Mouse (Mus musculus): ENCODE data around the gene Mettl7b. TPM values are rescaled to one million over a fixed set of nuclear protein-coding genes. Genes with fewer than 3 reads are reported as not detected.

The Mettl7b gene
- polyA plus RNA-seq, 1 experiment from 2014 or later: not detected

- Histone ChIP-seq H3K9ac (replicated peaks; ENCODE audit: low read depth, low read length) (peak within 1 kb of the TSS; percentile 71), H3K4me1 (replicated peaks; ENCODE audit: control insufficient read depth, insufficient read depth, low read length) (peaks cover 22% of the 10 kb centered on the region), H3K36me3 (ENCODE audit: control insufficient read depth, insufficient read depth) (no peaks in the 10 kb centered on the region), H3K27me3 (replicated peaks; ENCODE audit: control insufficient read depth, insufficient read depth, low read length) (no peaks in the 10 kb centered on the region), H3K27ac (ENCODE audit: low read length) (peak within 1 kb of the TSS; percentile 89), H3K4me3 (replicated peaks; ENCODE audit: low read length) (peak within 1 kb of the TSS; percentile 60), H3K4me2 (ENCODE audit: low read length) (peak within 1 kb of the TSS; percentile 81), H3K9me3 (ENCODE audit: control insufficient read depth, low read length) (no peaks in the 10 kb centered on the region)
- WGBS: 4% methylated on average over 1 of the region's 1 CpGs
- ATAC-seq: no peak
Measured at GRCm38 (mm10) chr10:128922822-128923012, 38.1 kb downstream of the Mettl7b start, which contains the start of gene Rdh5. Rdh5 (minus strand) TSS chr10:128922888.

GRCm38 (mm10) chr10:128921883-128922821 is 38.6 kb downstream of the Mettl7b start:
- WGBS: 71% methylated on average over 16 of the region's 16 CpGs

GRCm38 (mm10) chr10:128921251-128921650 is 39.5 kb downstream of the Mettl7b start:
- no peak overlapping the region for H3K4me3 ChIP-seq (replicated peaks; ENCODE audit: low read length)
- no peaks in the 10 kb centered on the region for H3K9me3 ChIP-seq (ENCODE audit: control insufficient read depth, low read length)
- no peak overlapping the region for H3K27ac ChIP-seq (ENCODE audit: low read length)
- no peak overlapping the region for H3K4me2 ChIP-seq (ENCODE audit: low read length)
- H3K9ac ChIP-seq (replicated peaks; ENCODE audit: low read depth, low read length): no peak overlapping the region
- peaks cover 22% of the 10 kb centered on the region for H3K4me1 ChIP-seq (replicated peaks; ENCODE audit: control insufficient read depth, insufficient read depth, low read length)
- H3K27me3 ChIP-seq (replicated peaks; ENCODE audit: control insufficient read depth, insufficient read depth, low read length): no peaks in the 10 kb centered on the region
- no peak for ATAC-seq
- no peaks in the 10 kb centered on the region for H3K36me3 ChIP-seq (ENCODE audit: control insufficient read depth, insufficient read depth)
- WGBS: 58% methylated on average over 1 of the region's 1 CpGs

More at GRCm38 (mm10) chr10:128921883-128922821, 38.6 kb downstream of the Mettl7b start:
- no peaks in the 10 kb centered on the region for H3K9me3 ChIP-seq (ENCODE audit: control insufficient read depth, low read length)
- H3K4me2 ChIP-seq (ENCODE audit: low read length): peak overlapping the region; percentile 81
- H3K27ac ChIP-seq (ENCODE audit: low read length): peak overlapping the region; percentile 14; the same call in 1 of the 2 replicates
- H3K4me3 ChIP-seq (replicated peaks; ENCODE audit: low read length): peak overlapping the region; percentile 60
- peak overlapping the region; percentile 71; the same call in 1 of the 2 replicates for H3K9ac ChIP-seq (replicated peaks; ENCODE audit: low read depth, low read length)
- ATAC-seq: no peak
- H3K4me1 ChIP-seq (replicated peaks; ENCODE audit: control insufficient read depth, insufficient read depth, low read length): peaks cover 22% of the 10 kb centered on the region
- no peaks in the 10 kb centered on the region for H3K36me3 ChIP-seq (ENCODE audit: control insufficient read depth, insufficient read depth)
- no peaks in the 10 kb centered on the region for H3K27me3 ChIP-seq (replicated peaks; ENCODE audit: control insufficient read depth, insufficient read depth, low read length)

GRCm38 (mm10) chr10:128920736-128921161 is 40.0 kb downstream of the Mettl7b start:
- no peaks in the 10 kb centered on the region for H3K27me3 ChIP-seq (replicated peaks; ENCODE audit: control insufficient read depth, insufficient read depth, low read length)
- peaks cover 22% of the 10 kb centered on the region for H3K4me1 ChIP-seq (replicated peaks; ENCODE audit: control insufficient read depth, insufficient read depth, low read length)
- 78% methylated on average over 3 of the region's 3 CpGs for WGBS
- H3K4me2 ChIP-seq (ENCODE audit: low read length): no peak overlapping the region
- ATAC-seq: no peak
- H3K9ac ChIP-seq (replicated peaks; ENCODE audit: low read depth, low read length): no peak overlapping the region
- no peak overlapping the region for H3K4me3 ChIP-seq (replicated peaks; ENCODE audit: low read length)
- H3K36me3 ChIP-seq (ENCODE audit: control insufficient read depth, insufficient read depth): no peaks in the 10 kb centered on the region
- H3K27ac ChIP-seq (ENCODE audit: low read length): no peak overlapping the region
- H3K9me3 ChIP-seq (ENCODE audit: control insufficient read depth, low read length): no peaks in the 10 kb centered on the region

- Histone ChIP-seq H3K4me2 (ENCODE audit: low read length) (no peak overlapping the region), H3K36me3 (ENCODE audit: control insufficient read depth, insufficient read depth) (no peaks in the 10 kb centered on the region), H3K27ac (ENCODE audit: low read length) (no peak overlapping the region), H3K4me1 (replicated peaks; ENCODE audit: control insufficient read depth, insufficient read depth, low read length) (peaks cover 22% of the 10 kb centered on the region), H3K9me3 (ENCODE audit: control insufficient read depth, low read length) (no peaks in the 10 kb centered on the region), H3K9ac (replicated peaks; ENCODE audit: low read depth, low read length) (no peak overlapping the region), H3K27me3 (replicated peaks; ENCODE audit: control insufficient read depth, insufficient read depth, low read length) (no peaks in the 10 kb centered on the region), H3K4me3 (replicated peaks; ENCODE audit: low read length) (no peak overlapping the region)
- WGBS: 85% methylated on average over 7 of the region's 7 CpGs
- no peak for ATAC-seq
Measured at GRCm38 (mm10) chr10:128919966-128920365, 40.8 kb downstream of the Mettl7b start.

- peaks cover 22% of the 10 kb centered on the region for H3K4me1 ChIP-seq (replicated peaks; ENCODE audit: control insufficient read depth, insufficient read depth, low read length)
- ATAC-seq: no peak
- WGBS: 19% methylated on average over 6 of the region's 6 CpGs
- H3K4me3 ChIP-seq (replicated peaks; ENCODE audit: low read length): no peak overlapping the region
- H3K4me2 ChIP-seq (ENCODE audit: low read length): no peak overlapping the region
- H3K9ac ChIP-seq (replicated peaks; ENCODE audit: low read depth, low read length): no peak overlapping the region
- no peaks in the 10 kb centered on the region for H3K9me3 ChIP-seq (ENCODE audit: control insufficient read depth, low read length)
- H3K27me3 ChIP-seq (replicated peaks; ENCODE audit: control insufficient read depth, insufficient read depth, low read length): no peaks in the 10 kb centered on the region
- H3K36me3 ChIP-seq (ENCODE audit: control insufficient read depth, insufficient read depth): no peaks in the 10 kb centered on the region
- H3K27ac ChIP-seq (ENCODE audit: low read length): no peak overlapping the region
Measured at GRCm38 (mm10) chr10:128919203-128919631, 41.6 kb downstream of the Mettl7b start.

- Histone ChIP-seq H3K4me1 (replicated peaks; ENCODE audit: control insufficient read depth, insufficient read depth, low read length) (peaks cover 14% of the 10 kb centered on the region), H3K9me3 (ENCODE audit: control insufficient read depth, low read length) (no peaks in the 10 kb centered on the region), H3K36me3 (ENCODE audit: control insufficient read depth, insufficient read depth) (no peaks in the 10 kb centered on the region), H3K9ac (replicated peaks; ENCODE audit: low read depth, low read length) (no peak overlapping the region), H3K27me3 (replicated peaks; ENCODE audit: control insufficient read depth, insufficient read depth, low read length) (no peaks in the 10 kb centered on the region), H3K27ac (ENCODE audit: low read length) (no peak overlapping the region), H3K4me3 (replicated peaks; ENCODE audit: low read length) (no peak overlapping the region), H3K4me2 (ENCODE audit: low read length) (no peak overlapping the region)
- no peak for ATAC-seq
- 83% methylated on average over 7 of the region's 7 CpGs for WGBS
Measured at GRCm38 (mm10) chr10:128918246-128918645, 42.5 kb downstream of the Mettl7b start.

- WGBS: 89% methylated on average over 6 of the region's 6 CpGs
- Histone ChIP-seq H3K27ac (ENCODE audit: low read length) (no peak overlapping the region), H3K36me3 (ENCODE audit: control insufficient read depth, insufficient read depth) (no peaks in the 10 kb centered on the region), H3K4me2 (ENCODE audit: low read length) (no peak overlapping the region), H3K4me3 (replicated peaks; ENCODE audit: low read length) (no peak overlapping the region), H3K9ac (replicated peaks; ENCODE audit: low read depth, low read length) (no peak overlapping the region), H3K27me3 (replicated peaks; ENCODE audit: control insufficient read depth, insufficient read depth, low read length) (no peaks in the 10 kb centered on the region), H3K9me3 (ENCODE audit: control insufficient read depth, low read length) (no peaks in the 10 kb centered on the region), H3K4me1 (replicated peaks; ENCODE audit: control insufficient read depth, insufficient read depth, low read length) (peaks cover 10% of the 10 kb centered on the region)
- ATAC-seq: no peak
Measured at GRCm38 (mm10) chr10:128917400-128917799, 43.4 kb downstream of the Mettl7b start.

GRCm38 (mm10) chr10:128916665-128917064 is 44.1 kb downstream of the Mettl7b start:
- no peak overlapping the region for H3K4me2 ChIP-seq (ENCODE audit: low read length)

More at GRCm38 (mm10) chr10:128916665-128917064, 44.1 kb downstream of the Mettl7b start:
- H3K9me3 ChIP-seq (ENCODE audit: control insufficient read depth, low read length): no peaks in the 10 kb centered on the region
- no peaks in the 10 kb centered on the region for H3K36me3 ChIP-seq (ENCODE audit: control insufficient read depth, insufficient read depth)
- H3K27ac ChIP-seq (ENCODE audit: low read length): no peak overlapping the region
- no peaks in the 10 kb centered on the region for H3K27me3 ChIP-seq (replicated peaks; ENCODE audit: control insufficient read depth, insufficient read depth, low read length)
- 96% methylated on average over 3 of the region's 3 CpGs for WGBS
- no peak overlapping the region for H3K4me3 ChIP-seq (replicated peaks; ENCODE audit: low read length)
- H3K9ac ChIP-seq (replicated peaks; ENCODE audit: low read depth, low read length): no peak overlapping the region
- peaks cover 2% of the 10 kb centered on the region; the same call in 1 of the 2 replicates for H3K4me1 ChIP-seq (replicated peaks; ENCODE audit: control insufficient read depth, insufficient read depth, low read length)
- no peak for ATAC-seq

Measured in forebrain, embryonic 16.5 days (tissue).